Comparison of ENCODE assay signal across 24 mouse cellular contexts in the genomic region with DNA sequence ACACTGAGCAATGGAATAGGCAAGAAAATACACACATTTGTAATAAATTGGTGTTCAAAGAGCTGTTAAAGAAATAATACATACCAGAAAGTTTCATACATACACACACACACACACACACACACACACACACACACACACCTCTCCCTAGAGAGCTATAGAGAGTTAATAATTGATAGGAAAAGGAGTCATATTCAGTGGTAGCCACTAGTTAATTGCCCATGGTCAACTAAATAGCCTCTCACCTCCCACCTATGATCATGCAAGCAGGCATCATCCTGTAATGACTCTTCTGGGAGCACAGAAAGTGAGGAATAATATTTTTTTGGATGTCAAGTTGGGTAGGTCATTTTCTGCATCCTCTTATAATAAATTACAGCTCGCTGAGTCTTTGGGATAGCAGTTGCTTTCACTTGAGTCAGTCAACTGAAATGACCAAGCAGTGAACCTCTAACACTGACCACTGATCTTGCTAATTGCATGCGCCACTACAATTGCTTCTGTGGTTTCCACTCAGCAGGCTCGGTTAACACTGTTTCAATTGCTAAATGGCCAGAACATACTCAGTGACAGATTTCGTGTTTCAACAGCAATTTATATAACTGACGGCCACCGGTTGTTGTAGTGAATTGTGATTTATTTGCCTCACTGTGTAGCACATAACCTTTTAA.
DNase-seq lines count a peak whose midpoint lies in the region; ATAC-seq lines count a peak whose summit lies in the region.
"Had no signal": no experiment of that assay in that cellular context is flagged by ENCODE, and none has a peak within 500 bp of the region (broad histone marks: within the 10 kb centered on the region; RNA-seq: fewer than 3 reads in every experiment).

No protein-coding gene starts in this region.

- ATAC-seq in kidney, embryonic 14.5 days (ENCODE audit: low FRiP score, low TSS enrichment), result peak; percentile 73; the same call in 1 of the 2 replicates
- ATAC-seq in neural tube, embryonic 15.5 days (ENCODE audit: low FRiP score), result no peak
- no peak for ATAC-seq in midbrain, embryonic 14.5 days (ENCODE audit: low FRiP score, low TSS enrichment)
- ATAC-seq: hindbrain, embryonic 16.5 days; liver, embryonic 12.5 days; liver, postnatal 0 days had no signal

- no peaks in the 10 kb centered on the region for H3K4me1 ChIP-seq in kidney, embryonic 14.5 days (ENCODE audit: control insufficient read depth, insufficient read depth, low read length)
- H3K4me1 ChIP-seq in neural tube, embryonic 15.5 days, result no peaks in the 10 kb centered on the region
- H3K4me1 ChIP-seq in midbrain, embryonic 14.5 days (ENCODE audit: control insufficient read depth, insufficient read depth, low read length), result no peaks in the 10 kb centered on the region
- H3K4me1 ChIP-seq: embryonic facial prominence, embryonic 12.5 days; heart, embryonic 10.5 days; liver, embryonic 12.5 days; midbrain, embryonic 12.5 days had no signal

- no peak overlapping the region for H3K27ac ChIP-seq in kidney, embryonic 14.5 days (ENCODE audit: low read depth, low read length)
- no peak overlapping the region for H3K27ac ChIP-seq in neural tube, embryonic 15.5 days (replicated peaks)
- no peak overlapping the region for H3K27ac ChIP-seq in midbrain, embryonic 14.5 days (replicated peaks; ENCODE audit: low read depth, low read length)
- H3K27ac ChIP-seq: embryonic facial prominence, embryonic 12.5 days; heart, embryonic 10.5 days; heart, embryonic 15.5 days; liver, embryonic 12.5 days; midbrain, embryonic 12.5 days had no signal

- H3K4me2 ChIP-seq in kidney, embryonic 14.5 days (replicated peaks; ENCODE audit: low read depth, low read length), result no peak overlapping the region
- H3K4me2 ChIP-seq in neural tube, embryonic 15.5 days, result no peak overlapping the region
- H3K4me2 ChIP-seq in midbrain, embryonic 14.5 days (ENCODE audit: low read length), result no peak overlapping the region
- H3K4me2 ChIP-seq: embryonic facial prominence, embryonic 12.5 days; heart, embryonic 15.5 days; liver, embryonic 12.5 days; midbrain, embryonic 12.5 days had no signal

- H3K36me3 ChIP-seq in kidney, embryonic 14.5 days (ENCODE audit: control insufficient read depth, insufficient read depth, low read length), result no peaks in the 10 kb centered on the region
- H3K36me3 ChIP-seq in neural tube, embryonic 15.5 days, result no peaks in the 10 kb centered on the region
- no peaks in the 10 kb centered on the region for H3K36me3 ChIP-seq in midbrain, embryonic 14.5 days (ENCODE audit: control insufficient read depth, insufficient read depth, low read length)
- H3K36me3 ChIP-seq: embryonic facial prominence, embryonic 12.5 days; heart, embryonic 15.5 days; midbrain, embryonic 12.5 days had no signal

- no peak overlapping the region for H3K4me3 ChIP-seq in kidney, embryonic 14.5 days (ENCODE audit: low read length)
- no peak overlapping the region for H3K4me3 ChIP-seq in neural tube, embryonic 15.5 days (replicated peaks)
- no peak overlapping the region for H3K4me3 ChIP-seq in midbrain, embryonic 14.5 days (replicated peaks; ENCODE audit: low read depth, low read length)
- H3K4me3 ChIP-seq: embryonic facial prominence, embryonic 12.5 days; heart, embryonic 10.5 days; heart, embryonic 15.5 days; liver, embryonic 12.5 days; midbrain, embryonic 12.5 days had no signal

- no peaks in the 10 kb centered on the region for H3K9me3 ChIP-seq in kidney, embryonic 14.5 days (ENCODE audit: control insufficient read depth, low read length)
- no peaks in the 10 kb centered on the region for H3K9me3 ChIP-seq in neural tube, embryonic 15.5 days (replicated peaks)
- no peaks in the 10 kb centered on the region for H3K9me3 ChIP-seq in midbrain, embryonic 14.5 days (ENCODE audit: control insufficient read depth, low read length)
- H3K9me3 ChIP-seq: embryonic facial prominence, embryonic 12.5 days; heart, embryonic 10.5 days; heart, embryonic 15.5 days; liver, embryonic 12.5 days; midbrain, embryonic 12.5 days had no signal

- DNase-seq in kidney, adult 18-20 months, result no peak
- DNase-seq in neural tube, embryonic 10.5 days (ENCODE audit: extremely low spot score, low spot score), result peak; percentile 14
- peak; percentile 33 for DNase-seq in embryo, embryonic 11 days
- DNase-seq in retina, postnatal 1 day, result peak; percentile 60
- DNase-seq in midbrain, embryonic 14.5 days, result no peak
- DNase-seq in right cerebral cortex, postnatal 14 days, result no peak
- DNase-seq: adrenal gland, postnatal 14 days; B cell, adult 2 months; cerebellum, adult 11 months; cerebellum, adult 9-11 months; gastrocnemius, postnatal 10 days; layer of hippocampus, postnatal 36 days; left cerebral cortex, postnatal 4 days; liver, postnatal 0 days; lung, postnatal 36 days; thymus, postnatal 4 days had no signal

- H3K27me3 ChIP-seq in kidney, embryonic 14.5 days (ENCODE audit: control insufficient read depth, insufficient read depth, low read length), result no peaks in the 10 kb centered on the region
- peaks cover 3% of the 10 kb centered on the region; the same call in 1 of the 2 replicates for H3K27me3 ChIP-seq in neural tube, embryonic 15.5 days (replicated peaks)
- H3K27me3 ChIP-seq in midbrain, embryonic 14.5 days (ENCODE audit: control insufficient read depth, insufficient read depth, low read length), result no peaks in the 10 kb centered on the region
- H3K27me3 ChIP-seq: embryonic facial prominence, embryonic 12.5 days; heart, embryonic 15.5 days; liver, embryonic 12.5 days; midbrain, embryonic 12.5 days had no signal

- 20% methylated on average over 6 of the region's 6 CpGs for WGBS in kidney, embryonic 14.5 days
- 25% methylated on average over 6 of the region's 6 CpGs for WGBS in neural tube, embryonic 15.5 days
- 73% methylated on average over 6 of the region's 6 CpGs for whole genome bisulfite sequencing in midbrain, embryonic 14.5 days

- H3K9ac ChIP-seq in kidney, embryonic 14.5 days (ENCODE audit: low read depth, low read length), result no peak overlapping the region
- no peak overlapping the region for H3K9ac ChIP-seq in neural tube, embryonic 15.5 days (replicated peaks)
- H3K9ac ChIP-seq in midbrain, embryonic 14.5 days (replicated peaks; ENCODE audit: low read length), result no peak overlapping the region
- H3K9ac ChIP-seq: embryonic facial prominence, embryonic 12.5 days; heart, embryonic 15.5 days; liver, embryonic 12.5 days; liver, postnatal 0 days; midbrain, embryonic 12.5 days had no signal

Comparison
In these comparisons a context has a peak if more than half of its experiments do, and no peak if none do; other contexts are left out.
1. DNase-seq: peak in neural tube, embryonic 10.5 days (single experiment), embryo, embryonic 11 days (single experiment) and retina, postnatal 1 day (single experiment); none in kidney, adult 18-20 months (single experiment), midbrain, embryonic 14.5 days (single experiment) and right cerebral cortex, postnatal 14 days (single experiment).